Mouse (Mus musculus): ENCODE measurements around the gene Igfl3. TPM values are rescaled to one million over a fixed set of nuclear protein-coding genes. Genes with fewer than 3 reads are reported as not detected.

The Igfl3 gene
- not detected for polyA plus RNA-seq (2014; fragmentation: Illumina TruSeq; extraction: RNeasy Lipid Tissue Mini Kit (QIAGEN cat#74804); ENCODE audit: low read depth, low replicate concordance)

DNA sequence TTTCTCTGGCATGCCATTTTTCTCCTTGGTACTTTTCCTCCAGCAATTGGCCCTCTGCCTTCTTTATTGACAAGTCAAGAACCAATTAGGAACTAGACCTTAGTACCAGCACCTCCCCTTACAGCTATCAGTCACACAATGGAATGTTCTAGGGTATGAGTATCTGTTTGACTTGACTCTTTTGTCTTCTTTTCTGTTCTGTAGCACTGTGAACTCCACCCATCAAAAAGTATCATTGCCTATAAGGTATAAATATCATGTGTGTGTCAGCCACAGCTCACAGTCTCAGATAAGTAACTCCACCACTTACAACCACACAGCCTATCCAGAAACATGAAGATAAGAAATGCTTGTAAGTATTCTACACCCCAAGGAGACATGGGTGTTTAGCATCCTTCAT is at the start of gene Igfl3:
Gene Igfl3, plus strand, starts transcription at position 301 of the 400 bp plus-strand sequence.

Other genes with a start within 250 kb of the Igfl3 start
- gene Ceacam11, start 204.4 kb upstream of the Igfl3 start, polyA plus RNA-seq (2014; fragmentation: Illumina TruSeq; extraction: RNeasy Lipid Tissue Mini Kit (QIAGEN cat#74804); ENCODE audit: low read depth, low replicate concordance) = not detected
- not detected for gene Ceacam13, start 166.6 kb upstream of the Igfl3 start, polyA plus RNA-seq (2014; fragmentation: Illumina TruSeq; extraction: RNeasy Lipid Tissue Mini Kit (QIAGEN cat#74804); ENCODE audit: low read depth, low replicate concordance)
- not detected for gene Ceacam12, start 110.6 kb upstream of the Igfl3 start, polyA plus RNA-seq (2014; fragmentation: Illumina TruSeq; extraction: RNeasy Lipid Tissue Mini Kit (QIAGEN cat#74804); ENCODE audit: low read depth, low replicate concordance)
- not detected for gene Mill1, start 68.9 kb downstream of the Igfl3 start, polyA plus RNA-seq (2014; fragmentation: Illumina TruSeq; extraction: RNeasy Lipid Tissue Mini Kit (QIAGEN cat#74804); ENCODE audit: low read depth, low replicate concordance)
- not detected for gene Psg18, start 178.5 kb downstream of the Igfl3 start, polyA plus RNA-seq (2014; fragmentation: Illumina TruSeq; extraction: RNeasy Lipid Tissue Mini Kit (QIAGEN cat#74804); ENCODE audit: low read depth, low replicate concordance)